Mouse (Mus musculus) megakaryocyte, embryonic 14.5 days (primary cell): ENCODE measurements around the gene 1700013G24Rik.

Source experiments
- FLI1 ChIP-seq: IDR thresholded peaks from 2 replicates; pipeline ENCODE4 v1.6.1; 2012; ENCODE audit warnings: low read length, inconsistent platforms, mixed read lengths
- GATA1 ChIP-seq: IDR thresholded peaks from 3 replicates; pipeline ENCODE4 v1.6.1; 2012; ENCODE audit warnings: mixed read lengths, low read length, inconsistent platforms, borderline replicate concordance

GRCm38 (mm10) chr4:137485258-137485960, 32.3 kb downstream of the 1700013G24Rik start:
- TF ChIP-seq GATA1 (no peak), FLI1 (no peak)
